Mouse (Mus musculus) left cerebral cortex, postnatal 10 days (tissue): ENCODE results near the gene Mettl4. TPM values are rescaled to one million over a fixed set of nuclear protein-coding genes. Genes with fewer than 3 reads are reported as not detected.

Experiments used
- DNase-seq, 2 experiments: peaks; one replicate each; pipeline ENCODE4 v3.0.0; 2021 to 2022; ENCODE audit warnings: low spot score in 2 of 2, mixed read lengths in 1 of 2; ENCODE audit errors: extremely low spot score in 1 of 2
- intact Hi-C: fragments of 180-260 bp; cut with DNase I; formaldehyde crosslinking; loops from one replicate; pipeline ENCODE4 v1.15.1; 2025
- total RNA-seq, 2 experiments: library from RNA; stranded (reverse); gene quantifications; 2 replicates each; pipeline ENCODE4 v1.2.3; 2021

Gene Mettl4
- 10 to 100 TPM; 14.7 to 15.3 TPM for total RNA-seq

DNA sequence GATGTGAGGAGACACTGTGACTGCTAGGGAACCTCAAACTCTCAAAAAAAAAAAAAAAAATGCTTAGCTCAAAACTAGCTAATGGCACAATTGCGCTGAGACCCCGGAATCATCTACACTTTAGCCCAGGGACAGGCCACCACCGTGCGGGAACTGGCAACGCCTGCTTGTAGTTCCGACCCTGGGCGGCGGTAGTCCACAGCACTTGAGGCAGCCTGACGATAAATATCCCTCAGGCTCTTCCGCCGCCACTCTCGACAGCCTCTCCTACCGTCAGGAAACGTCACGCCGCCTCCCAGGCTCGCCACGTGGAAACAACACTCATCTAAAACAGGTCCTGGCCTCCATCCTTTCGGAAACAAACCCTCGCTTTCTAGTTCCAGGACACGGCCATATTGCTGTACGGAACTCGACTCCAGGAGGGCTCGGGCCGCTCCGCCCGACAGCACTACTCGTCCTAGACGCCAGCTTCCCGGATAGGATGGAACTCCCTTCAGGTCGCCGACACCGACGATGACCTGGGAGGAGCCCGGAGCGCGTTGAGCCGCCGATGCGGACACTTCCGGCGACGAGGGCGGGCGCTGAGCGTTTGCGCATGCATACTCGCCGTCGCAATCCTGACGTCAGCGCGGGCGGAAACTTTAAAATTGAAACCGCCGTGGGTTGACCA is at the start of gene Mettl4:
Mettl4 (minus strand) TSS at position 554 of the 670 bp plus-strand sequence.
- intact Hi-C loops = no loop called here
- DNase-seq = peak; percentile 93 to 96

DNA sequence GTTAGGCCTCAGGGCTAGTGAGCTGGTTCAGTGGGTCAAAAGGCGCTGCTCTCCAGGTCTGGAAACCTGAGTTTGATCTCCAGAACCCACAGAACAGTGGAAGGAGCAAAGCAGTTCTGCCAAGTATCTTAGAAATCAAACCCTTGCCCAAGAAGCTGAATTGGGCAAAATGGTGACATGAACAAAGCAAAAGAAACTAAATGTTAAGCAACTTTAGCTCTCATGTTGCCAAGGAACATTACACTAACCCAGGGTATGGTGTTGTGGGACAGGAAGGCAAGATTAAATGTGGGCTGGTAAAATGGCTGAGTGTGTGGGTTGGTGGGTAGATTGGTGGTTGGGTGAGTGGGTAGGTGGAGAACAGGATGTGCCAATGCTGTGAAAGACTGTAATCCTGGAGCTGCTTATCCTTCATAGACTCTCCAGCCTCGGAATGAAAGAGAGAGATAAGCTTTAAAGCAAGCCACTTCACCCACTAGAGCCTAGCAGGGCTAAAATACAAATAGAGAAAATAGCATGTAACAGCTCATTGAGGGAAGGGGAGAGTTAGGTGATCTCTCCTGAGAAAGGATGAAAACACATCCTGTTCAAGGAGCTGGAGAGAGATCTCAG is 29.2 kb upstream of the Mettl4 start:
- intact Hi-C loops = no loop called here
- no peak for DNase-seq

DNA sequence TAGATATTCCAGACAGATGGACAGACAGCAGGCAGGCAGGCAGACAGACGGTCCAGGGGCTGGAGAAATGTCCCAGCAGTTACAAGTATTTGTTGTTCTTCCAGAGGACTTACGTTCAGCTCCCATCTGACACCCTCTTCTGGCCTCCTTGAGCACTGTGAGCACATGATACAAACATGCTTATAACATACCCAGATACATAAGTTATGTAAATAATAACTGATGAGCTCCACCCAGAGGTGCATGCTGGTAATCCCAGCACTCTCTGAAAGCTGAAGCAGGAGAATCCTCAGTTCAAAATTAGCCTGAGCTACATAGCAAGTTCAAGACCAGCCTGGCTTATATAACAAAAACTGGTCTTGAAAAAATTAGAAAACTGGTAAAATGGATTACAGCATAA is 18.7 kb upstream of the Mettl4 start:
- no peak for DNase-seq
- intact Hi-C loops = no loop called here

DNA sequence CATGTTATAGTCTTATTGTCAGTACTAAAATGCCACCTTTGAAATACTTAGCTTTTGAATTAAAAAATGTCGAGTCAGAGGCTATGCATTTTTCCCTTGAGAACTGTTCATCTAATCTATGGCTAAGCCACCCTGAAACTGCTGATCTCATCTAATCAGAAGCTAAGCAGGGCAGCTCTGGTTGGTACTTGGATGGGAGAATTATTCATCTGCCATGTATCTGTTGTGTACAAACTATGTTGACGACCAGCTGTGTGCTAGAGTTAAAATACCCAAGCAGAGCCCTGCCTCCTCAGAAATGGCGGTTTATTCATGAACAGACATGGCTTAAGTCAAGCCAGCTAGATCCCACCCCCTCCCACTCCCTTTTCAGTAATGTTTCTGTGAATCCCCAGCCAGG is 14.9 kb upstream of the Mettl4 start:
- intact Hi-C loops = no loop called here
- no peak for DNase-seq

DNA sequence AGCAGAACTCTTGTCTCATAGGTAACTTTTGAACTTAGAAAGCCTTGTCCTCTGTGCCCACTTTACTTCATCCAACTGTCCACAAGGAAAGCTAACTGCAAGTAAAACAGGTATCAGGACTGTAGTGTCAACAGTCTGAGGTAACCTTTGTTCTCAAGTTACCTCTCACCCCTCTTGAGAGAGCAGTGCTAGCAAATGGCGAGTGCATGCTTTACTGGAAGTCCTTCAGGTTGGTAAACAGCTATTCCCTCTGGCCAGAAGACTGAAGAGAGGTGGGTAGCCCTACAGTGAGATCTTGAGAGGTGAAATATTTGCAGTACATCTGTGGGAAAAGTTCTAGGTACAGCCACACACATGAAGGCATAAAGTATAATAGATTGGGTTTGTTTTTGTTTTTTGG is 14.2 kb upstream of the Mettl4 start:
- no peak for DNase-seq
- intact Hi-C loops = no loop called here

DNA sequence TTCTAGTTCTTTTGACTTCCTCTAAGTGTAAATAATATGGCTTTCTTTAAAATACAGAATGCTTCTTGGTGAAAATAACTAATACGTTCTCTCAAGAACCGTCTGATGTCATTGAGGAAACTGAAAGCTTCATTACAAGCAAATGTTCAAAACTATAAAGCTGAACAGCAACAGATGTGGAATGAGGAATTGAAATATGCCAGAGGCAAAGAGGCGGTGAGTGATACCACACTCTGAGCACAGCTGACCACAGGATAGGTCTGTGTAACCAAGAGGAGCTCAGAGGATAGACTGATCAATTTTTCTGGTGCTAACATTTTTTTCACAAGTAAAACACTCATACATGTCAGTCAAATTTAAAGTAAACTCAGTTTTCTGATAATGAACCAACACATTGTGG is 12.6 kb upstream of the Mettl4 start:
- no peak for DNase-seq
- intact Hi-C loops = no loop called here

DNA sequence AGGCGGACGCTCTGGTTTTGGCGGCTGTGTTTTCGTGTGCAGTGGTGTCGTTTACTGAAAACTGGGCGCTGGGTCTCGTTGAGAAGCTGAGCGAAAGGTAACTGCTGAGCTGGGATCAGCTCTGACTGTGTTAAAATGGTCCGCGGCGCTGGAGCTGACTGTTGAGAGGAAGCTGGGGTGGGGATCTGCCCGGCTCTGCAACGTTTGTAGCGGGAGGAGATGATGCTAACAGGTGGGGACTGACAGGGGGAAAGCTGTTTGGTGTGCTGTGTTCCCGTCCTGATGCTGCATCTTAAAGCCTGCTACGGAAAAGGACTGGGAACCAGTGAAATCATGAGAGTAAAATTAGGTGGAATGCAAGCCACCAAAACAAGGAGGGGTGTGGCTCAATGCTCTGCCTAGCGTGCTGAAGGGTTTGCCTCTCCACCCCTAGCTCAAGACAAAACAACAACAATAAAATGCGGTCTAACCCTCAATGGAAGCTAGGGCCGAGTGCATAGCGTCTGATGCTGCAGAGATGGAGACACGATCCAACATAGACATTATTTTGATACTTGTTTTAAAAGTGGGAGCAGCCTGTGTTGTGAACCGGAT is 414 bp upstream of the Mettl4 start:
- intact Hi-C loops = no loop called here
- no peak for DNase-seq

DNA sequence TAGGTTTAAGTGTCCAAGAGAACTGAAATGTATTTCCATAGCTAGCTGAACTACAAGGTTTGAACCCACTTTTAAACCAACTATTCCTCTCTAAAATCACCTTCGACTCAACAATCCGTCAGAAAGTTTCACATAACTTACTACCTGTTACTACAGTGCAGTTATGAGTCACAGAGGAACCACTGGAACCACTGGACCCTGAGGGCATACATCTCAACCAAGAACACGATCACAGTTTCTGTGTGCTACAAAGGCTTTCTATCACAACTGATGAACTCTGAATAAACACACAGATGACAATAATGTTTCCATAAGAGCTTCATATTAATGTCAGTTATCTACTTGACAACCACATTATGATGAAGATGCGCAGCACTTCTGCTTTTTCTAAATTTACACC is 11.6 kb downstream of the Mettl4 start:
- no peak for DNase-seq
- intact Hi-C loops = no loop called here

DNA sequence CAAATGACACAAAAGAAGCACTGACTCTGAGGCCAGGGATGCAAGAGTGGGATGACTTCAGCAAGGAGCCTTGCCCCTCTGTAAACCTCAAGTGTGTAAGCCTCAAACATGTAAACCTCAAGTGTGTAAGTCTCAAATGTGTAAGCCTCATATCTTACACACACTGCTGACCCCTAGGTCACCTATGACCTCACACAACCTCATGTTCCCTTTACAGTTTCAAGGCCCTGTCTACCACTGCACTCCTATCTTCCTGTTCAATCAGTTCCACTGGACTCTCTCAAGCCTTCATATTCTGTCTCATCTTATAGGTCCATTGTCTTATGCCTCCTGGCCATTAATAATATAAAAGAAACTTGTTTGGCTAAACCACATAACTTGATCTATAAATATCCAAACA is 13.9 kb downstream of the Mettl4 start:
- intact Hi-C loops = loop anchor here (2.0 kb wide), 1 partner anchor 1577 kb away; no protein-coding TSS in a partner anchor
- no peak for DNase-seq

DNA sequence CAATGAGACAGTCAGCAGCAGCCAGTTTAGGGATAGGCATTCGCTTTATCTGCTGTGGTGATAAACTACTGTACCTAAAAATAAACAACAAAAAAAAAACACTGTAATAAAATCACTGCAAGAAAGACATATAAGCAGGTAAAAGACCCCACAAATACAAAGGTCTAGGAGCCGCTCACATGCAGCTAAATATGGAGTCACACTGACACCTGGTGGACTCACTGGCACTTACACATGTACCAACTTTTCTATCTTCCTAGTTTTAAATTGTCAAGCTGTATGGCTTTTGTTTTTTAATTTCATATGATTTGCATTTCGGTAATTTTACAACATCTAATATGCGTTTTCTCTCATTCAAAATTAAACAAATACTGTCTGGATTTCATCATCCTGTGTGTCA is 14.4 kb downstream of the Mettl4 start:
- intact Hi-C loops = no loop called here

DNA sequence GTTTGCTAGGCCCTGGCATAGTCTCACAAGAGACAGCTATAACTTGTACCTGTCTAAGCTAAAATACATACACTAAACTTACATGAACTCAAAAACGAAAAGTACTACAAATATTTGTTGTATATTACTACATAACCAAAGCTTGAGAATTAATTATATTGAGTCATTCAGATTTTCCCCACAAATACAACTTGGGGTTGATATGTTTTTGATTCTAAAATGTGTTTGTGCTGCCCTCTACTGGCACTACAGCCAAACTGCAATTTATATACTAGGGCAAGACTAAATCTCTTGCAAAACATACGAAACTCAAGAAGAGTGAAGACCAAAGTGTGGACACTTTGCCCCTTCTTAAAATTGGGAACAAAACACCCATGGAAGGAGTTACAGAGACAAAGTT is 19.4 kb downstream of the Mettl4 start:
- DNase-seq = peak; percentile 26 to 34
- intact Hi-C loops = loop anchor here (2.0 to 5.0 kb wide), 2 partner anchors 963 to 1534 kb away; no protein-coding TSS in a partner anchor

More for the DNA sequence above, 14.4 kb downstream of the Mettl4 start:
- DNase-seq = peak in 1 of 2 experiments; percentile 9

DNA sequence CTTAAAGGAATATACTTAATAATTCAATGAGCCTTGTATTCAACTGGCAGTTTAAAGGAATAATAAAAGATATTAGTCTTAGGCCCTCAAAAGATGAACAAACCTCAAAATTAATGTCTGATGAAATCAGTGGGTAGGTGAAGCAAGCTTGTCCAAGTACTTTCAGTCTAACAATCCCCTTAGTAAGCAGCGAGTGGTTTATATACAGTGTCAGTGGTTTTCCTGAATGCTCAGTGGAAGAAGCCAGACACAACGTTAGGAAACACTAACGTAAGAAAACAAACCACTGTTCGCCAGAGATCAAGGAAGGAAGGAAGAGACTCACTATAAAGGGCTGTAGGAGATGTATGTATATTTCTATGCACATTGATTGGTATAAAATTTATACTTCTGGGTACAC is 23.1 kb downstream of the Mettl4 start:
- no peak for DNase-seq
- intact Hi-C loops = no loop called here

DNA sequence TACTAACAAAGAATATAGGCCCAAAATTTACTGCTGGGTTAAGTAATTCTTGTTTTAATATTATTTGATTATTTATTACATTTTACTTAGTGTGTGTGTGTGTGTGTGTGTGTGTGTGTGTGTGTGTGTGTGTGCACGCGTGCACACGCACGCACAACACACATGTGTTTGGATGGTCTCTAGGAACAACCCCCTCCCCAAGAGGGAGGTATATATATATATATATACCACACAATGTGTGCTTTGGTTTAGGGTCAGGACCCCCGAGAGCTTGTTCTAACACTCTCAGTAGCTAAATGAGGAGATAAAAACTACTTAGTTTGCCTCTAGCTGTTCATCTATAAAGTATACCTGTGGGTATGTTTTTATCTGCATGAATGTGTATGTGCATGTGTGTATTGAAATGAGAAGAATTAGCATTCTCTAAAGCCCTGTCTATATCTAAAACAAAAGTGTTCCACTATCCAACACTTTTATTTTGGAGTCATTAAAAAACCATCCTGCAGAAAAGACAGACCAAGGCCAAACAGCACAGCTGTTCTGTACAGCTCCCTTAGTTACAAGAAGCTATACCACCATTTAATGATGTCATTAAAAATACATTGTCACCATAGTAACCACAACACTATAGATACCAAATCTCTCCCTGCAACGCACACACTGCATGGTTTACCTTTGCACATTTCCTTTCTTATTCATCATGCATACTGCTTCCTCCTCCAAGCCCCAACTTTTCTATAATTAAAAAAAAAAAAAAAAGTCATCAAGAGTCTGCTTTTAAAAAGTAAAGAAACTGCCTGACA is 76.1 kb downstream of the Mettl4 start:
- intact Hi-C loops = no loop called here
- no peak for DNase-seq
